Mouse (Mus musculus) layer of hippocampus, postnatal 36 days (tissue): Measurements from ENCODE around the gene Trim11. TPM values are rescaled to one million over a fixed set of nuclear protein-coding genes. Genes with fewer than 3 reads are reported as not detected.

Source experiments
- microRNA-seq, 2 experiments: library from miRNA; unstranded; fragments of <30 nt; microRNA quantifications; one replicate each; pipeline ENCODE4 v1.2.0; 2021
- total RNA-seq, 2 experiments: library from RNA; stranded (reverse); gene quantifications; 2 replicates each; pipeline ENCODE4 v1.2.3; 2021

Trim11 gene
- total RNA-seq, 2 experiments from 2014 or later: 28.8 to 29.3 TPM

Small RNA genes lying within 50 kb of the gene (microRNA-seq; reads per million reads assigned to microRNA genes)
- gene Gm44313: 0 reads per million in 2 experiments

Other genes with a start within 250 kb of the Trim11 start
- gene Olfr317, start 238.9 kb upstream of the Trim11 start, total RNA-seq: under 1 TPM in 1 of 2 experiments, not detected in 1; 0.20 TPM
- under 1 TPM; 0.45 to 0.48 TPM for gene Olfr316, start 225.4 kb upstream of the Trim11 start, total RNA-seq
- not detected for gene Olfr315, start 204.9 kb upstream of the Trim11 start, total RNA-seq
- gene Olfr314, start 195.1 kb upstream of the Trim11 start, total RNA-seq: not detected
- gene Fam183b, start 176.1 kb upstream of the Trim11 start, total RNA-seq: 1 to 10 TPM; 5.9 to 7.5 TPM
- not detected for gene Olfr313, start 163.1 kb upstream of the Trim11 start, total RNA-seq
- not detected for gene Olfr312, start 148.9 kb upstream of the Trim11 start, total RNA-seq
- not detected for gene Olfr311, start 138.8 kb upstream of the Trim11 start, total RNA-seq
- 10 to 100 TPM; 19.3 to 20.0 TPM for gene Gm12258, start 130.9 kb upstream of the Trim11 start, total RNA-seq
- 10 to 100 TPM in 1 of 2 experiments, 1 to 10 TPM in 1; 9.7 to 12.2 TPM for gene 2810021J22Rik, start 110.9 kb upstream of the Trim11 start, total RNA-seq
- gene Zfp39, start 73.9 kb upstream of the Trim11 start, total RNA-seq: 1 to 10 TPM; 8.4 to 9.2 TPM
- gene Btnl10, start 60.2 kb upstream of the Trim11 start, total RNA-seq: under 1 TPM in 1 of 2 experiments, not detected in 1; 0.12 TPM
- gene Rnf187, start 39.2 kb upstream of the Trim11 start, total RNA-seq: 100 to 1,000 TPM; 478 to 523 TPM
- 10 to 100 TPM; 88.8 to 93.5 TPM for gene Hist3h2ba, start 29.2 kb upstream of the Trim11 start, total RNA-seq
- gene Hist3h2a, start 23.4 kb upstream of the Trim11 start, total RNA-seq: 10 to 100 TPM; 73.2 to 83.2 TPM
- 1 to 10 TPM; 5.6 to 6.2 TPM for gene Trim17, start 23.4 kb upstream of the Trim11 start, total RNA-seq
- 1 to 10 TPM; 1.2 to 1.7 TPM for gene Obscn, start 158.3 kb downstream of the Trim11 start, total RNA-seq
- 1 to 10 TPM; 8.5 to 8.6 TPM for gene Iba57, start 185.6 kb downstream of the Trim11 start, total RNA-seq
- gene Gjc2, start 205.1 kb downstream of the Trim11 start, total RNA-seq: 10 to 100 TPM; 15.7 to 16.9 TPM
- gene Guk1, start 214.1 kb downstream of the Trim11 start, total RNA-seq: 100 to 1,000 TPM; 127 to 155 TPM
- gene Mrpl55, start 224.4 kb downstream of the Trim11 start, total RNA-seq: 10 to 100 TPM; 33.2 to 38.3 TPM
- 10 to 100 TPM; 24.0 to 25.2 TPM for gene 2310033P09Rik, start 230.2 kb downstream of the Trim11 start, total RNA-seq